Mouse (Mus musculus) midbrain, embryonic 15.5 days (tissue): ENCODE data around the gene Gm20388. TPM values are rescaled to one million over a fixed set of nuclear protein-coding genes. Genes with fewer than 3 reads are reported as not detected.

Experiments
- ATAC-seq: fragments of 200-750 bp; cut with Nextera tagmentation; replicated peaks from 2 replicates; pipeline ENCODE4 v1.8.0; 2017; ENCODE audit warnings: moderate TSS enrichment
- H3K27ac ChIP-seq: fragments of 300-500 bp; sonication (generic); 2 replicates; pipeline ENCODE4 v1.5.1; 2015; ENCODE audit warnings: mild to moderate bottlenecking, inconsistent platforms
- H3K27me3 ChIP-seq: fragments of 300-500 bp; sonication (generic); replicated peaks from 2 replicates; pipeline ENCODE4 v1.6.1; 2015; ENCODE audit warnings: inconsistent platforms
- H3K36me3 ChIP-seq: fragments of 300-500 bp; sonication (generic); replicated peaks from 2 replicates; pipeline ENCODE4 v1.6.1; 2015; ENCODE audit warnings: inconsistent platforms
- H3K4me1 ChIP-seq: fragments of 300-500 bp; sonication (generic); 2 replicates; pipeline ENCODE4 v1.6.1; 2015; ENCODE audit warnings: inconsistent platforms
- H3K4me2 ChIP-seq: fragments of 300-500 bp; sonication (generic); 2 replicates; pipeline ENCODE4 v1.6.1; 2015; ENCODE audit warnings: inconsistent platforms, mild to moderate bottlenecking, moderate library complexity
- H3K4me3 ChIP-seq: fragments of 300-500 bp; sonication (generic); 2 replicates; pipeline ENCODE4 v1.5.1; 2015; ENCODE audit warnings: mild to moderate bottlenecking, inconsistent platforms
- H3K9ac ChIP-seq: fragments of 300-500 bp; sonication (generic); 2 replicates; pipeline ENCODE4 v1.6.1; 2015; ENCODE audit warnings: mild to moderate bottlenecking, inconsistent platforms
- H3K9me3 ChIP-seq: fragments of 300-500 bp; sonication (generic); 2 replicates; pipeline ENCODE4 v1.6.1; 2016; ENCODE audit warnings: inconsistent platforms
- WGBS: fragments of 180-500 bp; shearing (Covaris S2); methylation state at CpG from one replicate; pipeline ENCODE4 v1.1.7; 2015; ENCODE audit warnings: mixed read lengths; 5-methylcytosine and 5-hydroxymethylcytosine counted together
- polyA plus RNA-seq: library from polyadenylated mRNA; unstranded; fragments of >200 nt; fragmentation: Nextera tagmentation; extraction: Ambion mirVana; gene quantifications from 2 replicates; pipeline ENCODE4 v1.2.1, GENCODE M21; 2015

The Gm20388 gene
- polyA plus RNA-seq, 1 experiment from 2014 or later = 5.6 TPM

GRCm38 (mm10) chr8:122112264-122112965 lies 2201.8 kb downstream of the Gm20388 start:
- Histone ChIP-seq H3K27me3 (no peaks in the 10 kb centered on the region), H3K27ac (no peak overlapping the region), H3K4me1 (no peaks in the 10 kb centered on the region), H3K36me3 (no peaks in the 10 kb centered on the region), H3K9me3 (no peaks in the 10 kb centered on the region), H3K4me2 (no peak overlapping the region), H3K4me3 (no peak overlapping the region), H3K9ac (no peak overlapping the region)
- ATAC-seq = no peak
- WGBS = 75% methylated on average over 14 of the region's 14 CpGs

GRCm38 (mm10) chr8:122114890-122115289 lies 2204.2 kb downstream of the Gm20388 start:
- H3K4me3 ChIP-seq = no peak overlapping the region
- no peak for ATAC-seq
- no peaks in the 10 kb centered on the region for H3K9me3 ChIP-seq
- no peak overlapping the region for H3K27ac ChIP-seq
- no peaks in the 10 kb centered on the region for H3K36me3 ChIP-seq
- 90% methylated on average over 2 of the region's 2 CpGs for WGBS
- H3K27me3 ChIP-seq = no peaks in the 10 kb centered on the region
- no peak overlapping the region for H3K4me2 ChIP-seq
- no peaks in the 10 kb centered on the region for H3K4me1 ChIP-seq
- H3K9ac ChIP-seq = no peak overlapping the region

GRCm38 (mm10) chr8:122116716-122117357 lies 2206.2 kb downstream of the Gm20388 start:
- Histone ChIP-seq H3K36me3 (no peaks in the 10 kb centered on the region), H3K4me3 (no peak overlapping the region), H3K27me3 (no peaks in the 10 kb centered on the region), H3K4me1 (no peaks in the 10 kb centered on the region), H3K4me2 (no peak overlapping the region), H3K9ac (no peak overlapping the region), H3K9me3 (no peaks in the 10 kb centered on the region), H3K27ac (no peak overlapping the region)
- no peak for ATAC-seq
- 86% methylated on average over 7 of the region's 7 CpGs for WGBS

- no peak overlapping the region for H3K4me2 ChIP-seq
- no peaks in the 10 kb centered on the region for H3K27me3 ChIP-seq
- 90% methylated on average over 10 of the region's 10 CpGs for WGBS
- no peaks in the 10 kb centered on the region for H3K4me1 ChIP-seq
- H3K9ac ChIP-seq = no peak overlapping the region
- no peaks in the 10 kb centered on the region for H3K36me3 ChIP-seq
- H3K9me3 ChIP-seq = no peaks in the 10 kb centered on the region
- H3K4me3 ChIP-seq = no peak overlapping the region
- ATAC-seq = no peak
- no peak overlapping the region for H3K27ac ChIP-seq
Observed at GRCm38 (mm10) chr8:122118097-122118496, 2207.5 kb downstream of the Gm20388 start.

GRCm38 (mm10) chr8:122118536-122118935 lies 2207.9 kb downstream of the Gm20388 start:
- no peak overlapping the region for H3K4me2 ChIP-seq
- H3K9ac ChIP-seq = no peak overlapping the region
- H3K4me1 ChIP-seq = no peaks in the 10 kb centered on the region
- H3K27ac ChIP-seq = no peak overlapping the region
- ATAC-seq = no peak
- H3K36me3 ChIP-seq = no peaks in the 10 kb centered on the region
- H3K4me3 ChIP-seq = no peak overlapping the region
- no peaks in the 10 kb centered on the region for H3K27me3 ChIP-seq
- no peaks in the 10 kb centered on the region for H3K9me3 ChIP-seq
- WGBS = 85% methylated on average over 15 of the region's 15 CpGs

- Histone ChIP-seq H3K4me1 (no peaks in the 10 kb centered on the region), H3K27me3 (no peaks in the 10 kb centered on the region), H3K9ac (no peak overlapping the region), H3K36me3 (no peaks in the 10 kb centered on the region), H3K27ac (no peak overlapping the region), H3K4me3 (no peak overlapping the region), H3K9me3 (no peaks in the 10 kb centered on the region), H3K4me2 (no peak overlapping the region)
- ATAC-seq = no peak
- WGBS = 89% methylated on average over 3 of the region's 3 CpGs
Observed at GRCm38 (mm10) chr8:122124326-122124725, 2213.7 kb downstream of the Gm20388 start.

- Histone ChIP-seq H3K27me3 (no peaks in the 10 kb centered on the region), H3K9ac (no peak overlapping the region), H3K4me2 (no peak overlapping the region), H3K4me3 (no peak overlapping the region), H3K36me3 (no peaks in the 10 kb centered on the region), H3K9me3 (no peaks in the 10 kb centered on the region), H3K27ac (no peak overlapping the region), H3K4me1 (no peaks in the 10 kb centered on the region)
- 76% methylated on average over 8 of the region's 8 CpGs for WGBS
- ATAC-seq = no peak
Observed at GRCm38 (mm10) chr8:122126659-122127058, 2216.0 kb downstream of the Gm20388 start.

GRCm38 (mm10) chr8:122134121-122134529 lies 2223.5 kb downstream of the Gm20388 start:
- Histone ChIP-seq H3K9me3 (no peaks in the 10 kb centered on the region), H3K36me3 (no peaks in the 10 kb centered on the region), H3K4me1 (no peaks in the 10 kb centered on the region), H3K9ac (no peak overlapping the region), H3K27me3 (no peaks in the 10 kb centered on the region), H3K4me2 (no peak overlapping the region), H3K4me3 (no peak overlapping the region), H3K27ac (no peak overlapping the region)
- no peak for ATAC-seq
- 76% methylated on average over 3 of the region's 3 CpGs for WGBS

- H3K9me3 ChIP-seq = no peaks in the 10 kb centered on the region
- WGBS = 66% methylated on average over 5 of the region's 5 CpGs
- H3K27ac ChIP-seq = no peak overlapping the region
- H3K4me3 ChIP-seq = no peak overlapping the region
- H3K27me3 ChIP-seq = no peaks in the 10 kb centered on the region
- no peaks in the 10 kb centered on the region for H3K4me1 ChIP-seq
- ATAC-seq = no peak
- H3K4me2 ChIP-seq = no peak overlapping the region
- no peaks in the 10 kb centered on the region for H3K36me3 ChIP-seq
- no peak overlapping the region for H3K9ac ChIP-seq
Observed at GRCm38 (mm10) chr8:122135494-122135893, 2224.9 kb downstream of the Gm20388 start.

- WGBS = 58% methylated on average over 5 of the region's 5 CpGs
- H3K9me3 ChIP-seq = no peaks in the 10 kb centered on the region
Observed at GRCm38 (mm10) chr8:122139784-122140183, 2229.1 kb downstream of the Gm20388 start.

GRCm38 (mm10) chr8:122140411-122140810 lies 2229.8 kb downstream of the Gm20388 start:
- WGBS = 90% methylated on average over 4 of the region's 4 CpGs
- no peak for ATAC-seq
- no peaks in the 10 kb centered on the region for H3K4me1 ChIP-seq

More at GRCm38 (mm10) chr8:122139784-122140183, 2229.1 kb downstream of the Gm20388 start:
- Histone ChIP-seq H3K9ac (no peak overlapping the region), H3K4me1 (no peaks in the 10 kb centered on the region), H3K4me2 (no peak overlapping the region), H3K27me3 (no peaks in the 10 kb centered on the region), H3K27ac (no peak overlapping the region), H3K4me3 (no peak overlapping the region), H3K36me3 (no peaks in the 10 kb centered on the region)
- no peak for ATAC-seq

GRCm38 (mm10) chr8:122142428-122142827 lies 2231.8 kb downstream of the Gm20388 start:
- Histone ChIP-seq H3K9ac (no peak overlapping the region), H3K4me2 (no peak overlapping the region), H3K9me3 (no peaks in the 10 kb centered on the region), H3K4me3 (no peak overlapping the region), H3K36me3 (no peaks in the 10 kb centered on the region), H3K4me1 (no peaks in the 10 kb centered on the region), H3K27ac (no peak overlapping the region), H3K27me3 (no peaks in the 10 kb centered on the region)
- 90% methylated on average over 4 of the region's 4 CpGs for WGBS
- ATAC-seq = no peak

More at GRCm38 (mm10) chr8:122140411-122140810, 2229.8 kb downstream of the Gm20388 start:
- Histone ChIP-seq H3K4me3 (no peak overlapping the region), H3K9ac (no peak overlapping the region), H3K9me3 (no peaks in the 10 kb centered on the region), H3K27me3 (no peaks in the 10 kb centered on the region), H3K36me3 (no peaks in the 10 kb centered on the region), H3K4me2 (no peak overlapping the region), H3K27ac (no peak overlapping the region)

- H3K4me2 ChIP-seq = no peak overlapping the region
- 100% methylated on average over 1 of the region's 1 CpGs for WGBS
- H3K36me3 ChIP-seq = no peaks in the 10 kb centered on the region
- H3K4me3 ChIP-seq = no peak overlapping the region
- no peaks in the 10 kb centered on the region for H3K27me3 ChIP-seq
- no peak overlapping the region for H3K27ac ChIP-seq
- no peak overlapping the region for H3K9ac ChIP-seq
- H3K4me1 ChIP-seq = no peaks in the 10 kb centered on the region
- no peak for ATAC-seq
- no peaks in the 10 kb centered on the region for H3K9me3 ChIP-seq
Observed at GRCm38 (mm10) chr8:122143231-122143630, 2232.6 kb downstream of the Gm20388 start.
